Mouse (Mus musculus) ES-E14 (cell line): ENCODE measurements at regions not wholly inside any gene's neighbourhood (a gene's known extent, or its start where the extent isn't known, plus 50 kb on each side); places are given as distances from the start of the nearest gene placed in this dataset.

Source experiments
- DNase-seq: peaks from one replicate; pipeline ENCODE4 v3.0.0-alpha.2; 2013; ENCODE audit warnings: low read depth, low spot score
- H3K27ac ChIP-seq: 2 replicates; pipeline ENCODE4 v1.5.1; 2012; ENCODE audit warnings: low read depth, mild to moderate bottlenecking, low read length, moderate library complexity, mixed read lengths; ENCODE audit not compliant: poor library complexity, insufficient read depth, severe bottlenecking
- H3K36me3 ChIP-seq: 2 replicates; pipeline ENCODE4 v1.6.1; 2012; ENCODE audit warnings: mild to moderate bottlenecking, low read length, moderate library complexity, mixed read lengths; ENCODE audit not compliant: control insufficient read depth, poor library complexity, insufficient read depth, severe bottlenecking
- H3K4me1 ChIP-seq, 2 experiments: fragments of 150-350 bp in 1 of 2; sonication (generic) in 1 of 2; 2 replicates each; pipeline ENCODE4 v1.6.1; 2012; ENCODE audit warnings: low read length in 2 of 2, mild to moderate bottlenecking in 1 of 2, mixed read lengths in 1 of 2; ENCODE audit not compliant: control insufficient read depth in 2 of 2, insufficient read depth in 2 of 2, poor library complexity in 1 of 2
- H3K4me3 ChIP-seq, 2 experiments: fragments of 150-350 bp in 1 of 2; sonication (generic) in 1 of 2; 2 replicates each; pipeline ENCODE4 v1.5.1; 2012; ENCODE audit warnings: low read length in 2 of 2, low read depth in 1 of 2, mild to moderate bottlenecking in 1 of 2, mixed read lengths in 1 of 2; ENCODE audit not compliant: insufficient read depth in 1 of 2, poor library complexity in 1 of 2, severe bottlenecking in 1 of 2
- H3K9ac ChIP-seq: 2 replicates; pipeline ENCODE4 v1.6.1; 2012; ENCODE audit warnings: low read depth, mild to moderate bottlenecking, low read length, mixed read lengths; ENCODE audit not compliant: poor library complexity, insufficient read depth, severe bottlenecking
- H3K9me3 ChIP-seq: fragments of 150-350 bp; sonication (generic); 2 replicates; pipeline ENCODE4 v1.6.1; 2012; ENCODE audit warnings: low read depth, mild to moderate bottlenecking, low read length; ENCODE audit not compliant: control insufficient read depth, insufficient read depth
- CHD2 ChIP-seq: IDR thresholded peaks from 2 replicates; pipeline ENCODE4 v1.6.1; 2014; ENCODE audit warnings: mild to moderate bottlenecking, low read depth, low read length, inconsistent platforms
- HCFC1 ChIP-seq: IDR thresholded peaks from 2 replicates; pipeline ENCODE4 v1.6.1; 2012; ENCODE audit warnings: low read length, inconsistent platforms, borderline replicate concordance; ENCODE audit not compliant: insufficient read depth
- MAFK ChIP-seq: IDR thresholded peaks from 2 replicates; pipeline ENCODE4 v1.6.1; 2014; ENCODE audit warnings: mild to moderate bottlenecking, low read depth, low read length, inconsistent platforms; ENCODE audit not compliant: insufficient read depth
- ZC3H11A ChIP-seq: IDR thresholded peaks from 2 replicates; pipeline ENCODE4 v1.6.1; 2012; ENCODE audit warnings: low read depth, mild to moderate bottlenecking, inconsistent platforms, low read length, borderline replicate concordance
- ZNF384 ChIP-seq: IDR thresholded peaks from 2 replicates; pipeline ENCODE4 v1.6.1; 2012; ENCODE audit warnings: low read depth, low read length, inconsistent platforms
- in situ Hi-C, 2 experiments: fragments of 600-800 bp; cut with MboI; formaldehyde crosslinking; loops; one replicate each; pipeline ENCODE4 v1.15.1; 2025; ENCODE audit warnings: low sequenced_read_pairs in 2 of 2, inconsistent platforms in 1 of 2; ENCODE audit not compliant: unreplicated experiment in 2 of 2

DNA sequence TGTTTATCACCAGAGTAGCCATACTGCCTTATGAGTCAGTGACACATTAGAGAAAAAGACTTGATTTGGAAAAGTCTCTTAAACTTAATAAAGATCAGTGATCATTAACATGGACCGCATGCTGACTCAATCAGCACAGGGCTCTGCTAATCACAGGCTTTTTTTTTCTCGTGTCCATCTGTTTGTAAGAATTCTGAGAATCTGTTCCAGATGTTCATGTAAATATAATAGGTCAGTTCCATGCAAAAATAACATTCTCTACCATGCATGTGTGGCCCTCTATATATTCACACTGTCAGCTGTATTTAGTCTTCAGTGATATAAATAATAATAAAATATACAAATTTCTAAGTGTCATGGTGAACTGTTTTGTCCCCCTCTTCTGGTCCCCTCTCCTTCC lies 316.1 kb downstream of the Lrriq3 start:
- TF ChIP-seq ZNF384 = no peak
- no peak for TF ChIP-seq ZC3H11A
- no peak for TF ChIP-seq CHD2
- no peak for TF ChIP-seq HCFC1
- TF ChIP-seq MAFK = no peak
- Histone ChIP-seq H3K9me3 (no peaks in the 10 kb centered on the region), H3K27ac (no peak overlapping the region)

DNA sequence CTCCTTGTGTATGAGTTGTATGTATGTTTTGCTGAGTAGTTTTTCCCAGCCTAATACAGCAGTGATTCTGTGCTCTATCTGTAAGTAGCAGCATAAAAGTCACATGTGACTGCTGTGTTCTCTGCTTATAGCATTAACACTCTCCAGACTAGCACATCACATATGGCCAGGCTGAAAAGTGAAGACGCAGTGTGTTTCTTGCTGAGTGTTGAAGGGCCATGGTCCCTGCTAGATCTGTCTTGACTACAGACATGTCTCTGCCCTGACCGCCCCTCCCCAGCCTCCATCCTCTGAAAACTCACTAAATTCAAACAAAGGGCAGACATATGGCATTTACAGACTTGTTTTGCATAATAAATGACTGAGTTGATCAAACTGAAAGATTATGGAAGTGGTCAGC lies 316.6 kb downstream of the Lrriq3 start:
- TF ChIP-seq ZC3H11A = no peak
- no peak for TF ChIP-seq ZNF384
- TF ChIP-seq HCFC1 = no peak
- TF ChIP-seq MAFK = no peak
- no peak for TF ChIP-seq CHD2
- Histone ChIP-seq H3K4me3 (no peak overlapping the region), H3K9ac (no peak overlapping the region), H3K4me1 (no peaks in the 10 kb centered on the region), H3K27ac (no peak overlapping the region), H3K36me3 (no peaks in the 10 kb centered on the region), H3K9me3 (no peaks in the 10 kb centered on the region)
- no peak for DNase-seq
- in situ Hi-C loops = no loop called here

More for the DNA sequence above, 316.1 kb downstream of the Lrriq3 start:
- Histone ChIP-seq H3K9ac (no peak overlapping the region), H3K4me3 (no peak overlapping the region), H3K36me3 (no peaks in the 10 kb centered on the region), H3K4me1 (no peaks in the 10 kb centered on the region)
- in situ Hi-C loops = no loop called here
- no peak for DNase-seq

DNA sequence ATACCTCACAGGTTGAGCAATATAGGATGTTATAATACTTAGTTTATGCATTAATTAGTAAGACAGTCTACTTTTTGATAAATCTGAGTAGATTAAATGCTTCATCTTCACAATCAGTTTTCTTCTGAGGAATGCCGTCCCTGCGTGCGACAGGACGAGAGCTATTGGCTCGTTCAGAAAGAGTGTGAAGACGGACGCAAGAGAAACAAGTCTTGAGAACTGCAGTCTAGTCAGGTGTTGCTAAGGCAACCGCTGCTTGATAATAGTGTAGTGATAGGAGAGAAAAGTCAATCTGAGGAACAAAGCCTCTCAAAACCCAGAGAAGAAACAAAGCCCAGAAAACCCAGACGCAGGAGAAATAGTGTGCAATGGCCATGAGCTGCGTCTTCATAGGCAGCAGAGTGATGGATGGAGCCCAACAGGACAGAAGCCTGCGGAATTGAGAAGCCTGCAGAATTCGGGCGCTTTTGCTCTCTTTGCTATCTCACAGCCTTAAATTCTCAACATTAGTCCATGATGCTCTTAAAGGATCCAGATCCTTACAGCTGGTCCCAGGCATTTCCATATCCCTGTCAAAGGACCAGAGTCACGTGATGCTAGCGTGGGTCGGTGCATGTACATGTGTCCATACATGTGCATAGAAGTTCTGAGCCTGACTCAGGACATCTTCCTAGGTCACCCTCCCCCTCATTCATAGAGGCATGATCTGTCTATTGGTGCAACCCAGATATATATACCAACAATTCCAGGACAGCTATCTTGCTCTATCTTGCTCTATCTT lies 366.7 kb downstream of the Lrriq3 start:
- TF ChIP-seq ZC3H11A (no peak), ZNF384 (no peak), MAFK (no peak), CHD2 (no peak), HCFC1 (no peak)
- no peak for DNase-seq

DNA sequence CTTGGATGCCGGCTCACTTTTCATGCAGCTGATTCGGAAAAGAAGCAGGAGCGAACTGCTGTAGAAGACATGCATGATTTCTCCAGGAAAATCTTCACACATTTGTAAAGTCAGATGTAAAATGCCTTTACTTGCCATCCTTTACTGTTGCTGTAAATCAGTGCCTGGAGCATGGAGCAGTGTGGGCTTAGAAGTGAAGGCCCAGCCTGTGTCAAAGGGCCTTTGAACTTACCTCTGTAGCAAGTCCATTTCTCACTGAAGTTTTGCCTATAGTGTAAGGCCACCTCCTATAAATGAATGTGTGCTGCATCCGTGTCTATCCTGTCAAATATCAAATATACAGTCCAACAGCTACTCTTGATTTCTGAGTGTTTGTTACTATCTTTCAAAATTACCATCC lies 368.9 kb downstream of the Lrriq3 start:
- H3K4me1 ChIP-seq = no peaks in the 10 kb centered on the region
- in situ Hi-C loops = no loop called here
- H3K9me3 ChIP-seq = no peaks in the 10 kb centered on the region
- no peak overlapping the region for H3K4me3 ChIP-seq
- DNase-seq = no peak
- no peaks in the 10 kb centered on the region for H3K36me3 ChIP-seq
- no peak overlapping the region for H3K9ac ChIP-seq
- H3K27ac ChIP-seq = no peak overlapping the region
- no peak for TF ChIP-seq ZNF384
- no peak for TF ChIP-seq CHD2
- TF ChIP-seq ZC3H11A = no peak
- TF ChIP-seq MAFK = no peak
- TF ChIP-seq HCFC1 = no peak

More for the DNA sequence above, 366.7 kb downstream of the Lrriq3 start:
- H3K4me3 ChIP-seq = no peak overlapping the region
- H3K27ac ChIP-seq = no peak overlapping the region
- no peaks in the 10 kb centered on the region for H3K9me3 ChIP-seq
- in situ Hi-C loops = no loop called here
- no peaks in the 10 kb centered on the region for H3K4me1 ChIP-seq
- H3K9ac ChIP-seq = no peak overlapping the region
- H3K36me3 ChIP-seq = no peaks in the 10 kb centered on the region

DNA sequence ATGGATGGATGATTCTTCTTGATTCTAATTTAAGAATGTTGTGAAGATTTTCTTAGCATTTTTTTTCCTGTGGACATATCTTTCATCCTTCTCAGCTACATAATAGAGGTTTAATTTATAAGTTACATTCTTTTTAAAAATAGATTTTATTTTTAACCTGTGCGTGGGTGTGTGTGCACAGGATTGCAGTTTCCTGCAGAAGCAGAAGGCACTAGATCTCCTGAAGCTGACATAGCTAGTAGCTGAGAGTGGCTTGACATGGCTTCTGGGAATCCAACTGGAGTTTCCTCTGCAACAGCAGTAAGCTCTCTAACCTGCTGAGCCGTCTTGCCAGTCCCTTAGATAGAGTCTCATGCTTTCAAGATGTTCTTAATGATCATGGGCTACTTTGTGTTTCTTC lies 377.5 kb downstream of the Lrriq3 start:
- no peak for DNase-seq
- TF ChIP-seq CHD2 (no peak), ZNF384 (no peak), ZC3H11A (no peak), MAFK (no peak), HCFC1 (no peak)
- Histone ChIP-seq H3K36me3 (no peaks in the 10 kb centered on the region), H3K4me3 (no peak overlapping the region), H3K4me1 (no peaks in the 10 kb centered on the region), H3K27ac (no peak overlapping the region), H3K9ac (no peak overlapping the region), H3K9me3 (no peaks in the 10 kb centered on the region)
- in situ Hi-C loops = no loop called here
